In the genomic region with DNA sequence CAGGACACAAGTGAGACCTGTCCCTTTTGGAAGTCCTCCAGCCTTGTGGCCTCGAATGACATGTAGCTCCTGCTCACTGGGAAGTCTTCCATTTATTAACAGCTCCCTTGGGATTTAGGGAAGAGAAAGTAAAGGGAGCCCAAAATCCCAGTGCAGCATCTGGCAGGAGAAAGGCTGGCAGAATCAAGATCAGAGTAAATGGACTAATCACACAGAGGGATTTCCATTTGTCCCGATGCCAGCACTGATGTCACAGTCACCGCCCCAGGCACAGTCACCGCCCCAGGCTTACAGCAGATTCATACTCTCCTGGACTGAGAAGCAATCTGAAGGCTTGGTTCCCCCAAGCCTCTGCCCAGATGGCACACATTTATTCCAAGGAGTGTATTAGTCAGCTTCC, we compare ENCODE assay signal across 8 mouse cellular contexts.
DNase-seq lines count a peak whose midpoint lies in the region; ATAC-seq lines count a peak whose summit lies in the region.

No protein-coding gene starts in this region.

- no peak overlapping the region for H3K27ac ChIP-seq in hindbrain, embryonic 12.5 days
- H3K27ac ChIP-seq in hindbrain, embryonic 13.5 days = no peak overlapping the region
- H3K27ac ChIP-seq in intestine, embryonic 15.5 days = no peak overlapping the region

- 69% methylated on average over 4 of the region's 4 CpGs for WGBS in hindbrain, embryonic 12.5 days
- 59% methylated on average over 4 of the region's 4 CpGs for WGBS in hindbrain, embryonic 13.5 days
- WGBS in intestine, embryonic 15.5 days = 77% methylated on average over 4 of the region's 4 CpGs

- no peak overlapping the region for H3K9ac ChIP-seq in hindbrain, embryonic 12.5 days
- H3K9ac ChIP-seq in hindbrain, embryonic 13.5 days = no peak overlapping the region
- H3K9ac ChIP-seq in intestine, embryonic 15.5 days = no peak overlapping the region

- peak; percentile 6 for DNase-seq in right cerebral cortex, adult 18-20 months
- DNase-seq in right cerebral cortex, postnatal 36 days (ENCODE audit: low spot score in 2 of 2) = no peak
- DNase-seq in gastrocnemius, postnatal 25 days = peak; percentile 17
- peak; percentile 27 for DNase-seq in lung, postnatal 10 days

- H3K27me3 ChIP-seq in hindbrain, embryonic 12.5 days = no peaks in the 10 kb centered on the region
- H3K27me3 ChIP-seq in hindbrain, embryonic 13.5 days = no peaks in the 10 kb centered on the region; the same call in 1 of the 2 replicates
- no peaks in the 10 kb centered on the region for H3K27me3 ChIP-seq in intestine, embryonic 15.5 days (replicated peaks)

- no peaks in the 10 kb centered on the region for H3K4me1 ChIP-seq in hindbrain, embryonic 12.5 days
- no peaks in the 10 kb centered on the region for H3K4me1 ChIP-seq in hindbrain, embryonic 13.5 days (replicated peaks)
- no peaks in the 10 kb centered on the region for H3K4me1 ChIP-seq in intestine, embryonic 15.5 days (replicated peaks)

- peak; percentile 32; the same call in 1 of the 2 replicates for ATAC-seq in hindbrain, embryonic 12.5 days (ENCODE audit: low FRiP score)
- ATAC-seq in hindbrain, embryonic 13.5 days (ENCODE audit: low FRiP score) = no peak
- no peak for ATAC-seq in intestine, embryonic 15.5 days
- no peak for ATAC-seq in megakaryocyte progenitor cell, adult 5-6 weeks (replicated peaks; ENCODE audit: poor library complexity)

- no peaks in the 10 kb centered on the region for H3K36me3 ChIP-seq in hindbrain, embryonic 12.5 days
- no peaks in the 10 kb centered on the region for H3K36me3 ChIP-seq in hindbrain, embryonic 13.5 days
- no peaks in the 10 kb centered on the region for H3K36me3 ChIP-seq in intestine, embryonic 15.5 days

- H3K4me3 ChIP-seq in hindbrain, embryonic 12.5 days = no peak overlapping the region
- H3K4me3 ChIP-seq in hindbrain, embryonic 13.5 days = no peak overlapping the region
- no peak overlapping the region for H3K4me3 ChIP-seq in intestine, embryonic 15.5 days (replicated peaks)

- no peaks in the 10 kb centered on the region for H3K9me3 ChIP-seq in hindbrain, embryonic 12.5 days (replicated peaks)
- H3K9me3 ChIP-seq in hindbrain, embryonic 13.5 days = no peaks in the 10 kb centered on the region
- no peaks in the 10 kb centered on the region for H3K9me3 ChIP-seq in intestine, embryonic 15.5 days

- H3K4me2 ChIP-seq in hindbrain, embryonic 12.5 days (replicated peaks) = no peak overlapping the region
- H3K4me2 ChIP-seq in hindbrain, embryonic 13.5 days = no peak overlapping the region
- H3K4me2 ChIP-seq in intestine, embryonic 15.5 days (replicated peaks) = no peak overlapping the region

Comparison
In these comparisons a context has a peak if more than half of its experiments do, and no peak if none do; other contexts are left out.
1. DNase-seq: peak in right cerebral cortex, adult 18-20 months (single experiment), gastrocnemius, postnatal 25 days (single experiment) and lung, postnatal 10 days (single experiment); none in right cerebral cortex, postnatal 36 days (0 of 2).